ENCODE assay signal across 12 mouse cellular contexts in the genomic region with DNA sequence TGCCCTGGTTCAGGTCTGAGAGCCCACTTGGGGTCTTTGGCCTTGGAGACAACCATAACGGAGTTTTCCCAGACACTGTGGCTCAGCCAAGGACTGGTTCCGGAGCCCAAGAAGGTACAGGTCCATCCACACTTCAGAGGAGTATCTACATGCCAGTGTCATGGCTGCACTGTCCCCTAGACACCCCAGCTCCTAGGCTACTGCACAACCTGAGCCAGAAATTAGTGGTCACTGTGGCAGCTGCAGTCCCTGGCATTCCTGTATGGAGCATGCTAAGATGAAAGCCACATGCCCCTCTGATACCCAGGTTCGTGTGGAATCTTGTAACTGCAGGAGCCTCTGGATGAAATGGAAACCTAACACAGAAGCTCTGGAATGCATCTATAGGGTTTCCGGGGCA.
"Had no signal": no experiment of that assay in that cellular context is flagged by ENCODE, and none has a peak within 500 bp of the region (broad histone marks: within the 10 kb centered on the region; RNA-seq: fewer than 3 reads in every experiment).

No protein-coding gene starts in this region.

- H3K4me1 ChIP-seq: heart, embryonic 10.5 days; heart, embryonic 12.5 days; intestine, embryonic 15.5 days; limb, embryonic 10.5 days; limb, embryonic 12.5 days had no signal

- H3K9me3 ChIP-seq: heart, embryonic 10.5 days; intestine, embryonic 15.5 days; limb, embryonic 10.5 days; limb, embryonic 12.5 days had no signal

- H3K27me3 ChIP-seq: heart, embryonic 12.5 days; intestine, embryonic 15.5 days; limb, embryonic 12.5 days had no signal

- H3K36me3 ChIP-seq: heart, embryonic 10.5 days; heart, embryonic 12.5 days; intestine, embryonic 15.5 days; limb, embryonic 10.5 days; limb, embryonic 12.5 days had no signal

- H3K4me2 ChIP-seq: heart, embryonic 12.5 days; hindbrain, embryonic 14.5 days; intestine, embryonic 15.5 days; limb, embryonic 12.5 days had no signal

- H3K27ac ChIP-seq: gastrocnemius, adult 2 months; heart, embryonic 10.5 days; hindbrain, embryonic 14.5 days; intestine, embryonic 15.5 days; layer of hippocampus, adult 2 months; left cerebral cortex, adult 2 months; limb, embryonic 10.5 days; limb, embryonic 12.5 days had no signal

- ATAC-seq: inflammation-experienced regulatory T-cells, adult 6 months; intestine, postnatal 0 days had no signal

- DNase-seq: gastrocnemius, adult 2 months; gastrocnemius, postnatal 25 days had no signal

- H3K9ac ChIP-seq: heart, embryonic 12.5 days; hindbrain, embryonic 14.5 days; intestine, embryonic 15.5 days; limb, embryonic 12.5 days had no signal

- H3K4me3 ChIP-seq: gastrocnemius, adult 2 months; heart, embryonic 10.5 days; heart, embryonic 12.5 days; intestine, embryonic 15.5 days; layer of hippocampus, adult 2 months; left cerebral cortex, adult 2 months; limb, embryonic 10.5 days; limb, embryonic 12.5 days had no signal
